Mouse (Mus musculus): ENCODE data around the gene Syt17. TPM values are rescaled to one million over a fixed set of nuclear protein-coding genes. Genes with fewer than 3 reads are reported as not detected.
A peak's percentile ranks its signal among the peaks of the same experiment; 100 is the strongest.

Gene Syt17
- polyA plus RNA-seq, 1 experiment from 2014 or later: 3.4 TPM

DNA sequence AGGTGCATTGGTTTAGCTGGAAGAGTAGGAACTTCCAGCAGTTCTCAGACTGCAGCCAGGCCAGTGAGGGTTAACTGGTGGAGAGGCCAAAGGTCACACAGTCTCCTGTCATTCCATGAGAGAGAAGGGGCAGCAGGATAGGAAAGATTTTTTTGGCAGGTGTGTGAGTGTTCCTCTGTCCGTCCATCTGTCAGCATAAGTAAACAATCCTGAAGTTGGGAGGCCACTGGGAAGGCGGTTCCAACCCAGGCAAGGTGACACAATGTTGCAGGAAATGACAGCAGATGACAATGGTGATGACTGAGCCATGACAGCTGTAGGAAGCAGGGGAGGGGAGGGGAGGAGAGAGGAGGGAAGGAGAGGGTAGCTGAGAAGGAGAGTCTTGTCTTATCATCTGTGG lies 4.9 kb upstream of the Syt17 start:
- peaks cover 11% of the 10 kb centered on the region for H3K4me1 ChIP-seq
- H3K27ac ChIP-seq: no peak overlapping the region
- H3K27me3 ChIP-seq: peaks cover 7% of the 10 kb centered on the region; the same call in 1 of the 2 replicates
- H3K9ac ChIP-seq: no peak overlapping the region
- no peak overlapping the region for H3K4me3 ChIP-seq
- no peaks in the 10 kb centered on the region for H3K9me3 ChIP-seq
- 12% methylated on average over 2 of the region's 2 CpGs for WGBS
- H3K36me3 ChIP-seq: no peaks in the 10 kb centered on the region
- no peak for ATAC-seq (ENCODE audit: borderline replicate concordance, extremely low read depth, low FRiP score, low TSS enrichment)
- H3K4me2 ChIP-seq: no peak overlapping the region

DNA sequence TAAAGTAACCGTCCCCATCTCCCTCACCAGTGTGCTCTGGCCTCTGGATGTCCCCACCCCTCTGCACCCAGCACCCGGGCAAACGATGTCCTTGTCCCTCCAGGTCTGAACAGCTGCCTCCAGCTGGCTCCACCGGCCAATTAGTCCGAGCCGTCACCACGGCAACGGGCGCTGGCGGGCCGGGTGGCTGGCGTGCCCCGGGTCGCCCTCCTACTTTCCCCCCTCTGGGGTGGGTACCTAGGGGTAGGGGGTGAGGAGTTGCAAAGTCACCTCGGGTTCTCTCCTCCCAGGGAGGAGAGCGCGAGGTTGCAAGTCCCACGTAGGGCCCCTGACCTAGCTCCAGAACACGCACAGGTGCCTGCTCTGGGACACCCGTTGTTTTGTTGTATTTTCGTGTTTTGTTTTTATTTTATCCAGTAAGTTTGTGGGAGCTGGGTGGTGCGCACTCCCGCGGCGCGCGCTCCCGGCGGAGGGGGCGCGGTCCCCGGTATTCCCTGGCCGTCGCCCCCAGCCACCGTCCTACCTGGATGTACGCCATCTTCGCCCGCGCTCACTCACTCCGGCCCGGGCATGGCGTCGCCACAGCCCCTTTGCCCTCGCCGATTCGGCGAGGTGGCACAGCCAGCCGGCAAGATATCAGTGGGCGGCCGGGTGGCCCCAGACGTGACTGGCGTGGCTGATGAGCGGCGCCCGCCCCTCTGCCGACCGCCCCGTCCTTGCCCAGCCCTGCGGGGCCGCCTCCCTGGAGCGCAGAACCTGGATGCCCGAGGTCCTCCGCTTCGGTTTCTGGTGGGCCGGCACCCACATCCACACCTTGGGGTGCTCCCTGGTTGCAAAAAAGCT lies 510 bp downstream of the Syt17 start:
- no peak overlapping the region for H3K27ac ChIP-seq
- peak; percentile 60; the same call in 1 of the 2 replicates for ATAC-seq (ENCODE audit: borderline replicate concordance, extremely low read depth, low FRiP score, low TSS enrichment)
- no peaks in the 10 kb centered on the region for H3K9me3 ChIP-seq
- peaks cover 23% of the 10 kb centered on the region for H3K4me1 ChIP-seq
- H3K36me3 ChIP-seq: no peaks in the 10 kb centered on the region
- peaks cover 43% of the 10 kb centered on the region for H3K27me3 ChIP-seq
- peak overlapping the region; percentile 59 for H3K4me3 ChIP-seq
- under 1% methylated on average over 63 of the region's 65 CpGs for WGBS
- peak overlapping the region; percentile 98 for H3K4me2 ChIP-seq
- peak overlapping the region; percentile 47 for H3K9ac ChIP-seq

DNA sequence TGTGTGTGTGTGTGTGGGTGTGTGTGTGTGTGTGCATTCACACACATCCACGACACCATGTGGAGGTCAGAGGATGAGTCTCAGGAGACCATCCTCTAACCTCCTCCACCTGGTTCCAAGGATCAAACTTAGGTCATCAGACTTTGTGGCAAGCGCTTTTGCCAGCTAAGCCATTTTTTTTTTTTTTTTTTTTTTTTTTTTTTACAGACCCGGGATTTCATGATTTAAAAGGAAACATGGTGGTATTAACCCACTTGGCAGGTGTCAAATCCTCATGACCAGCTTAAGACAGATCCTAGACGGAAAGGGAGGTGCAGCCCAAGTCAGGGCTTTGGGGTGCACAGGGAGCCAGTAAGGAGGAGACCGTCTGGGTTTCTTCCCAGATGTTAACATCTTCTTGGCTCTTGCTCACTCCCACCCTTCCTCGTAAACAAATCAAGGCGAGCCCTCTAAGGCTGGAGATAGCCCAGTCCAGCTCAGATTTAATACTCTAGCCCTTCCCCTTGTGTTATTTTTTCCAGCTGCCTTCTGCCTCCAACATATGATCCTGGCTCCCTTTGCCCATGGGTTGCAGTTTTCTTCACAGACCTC lies 4.0 kb downstream of the Syt17 start:
- Histone ChIP-seq H3K36me3 (no peaks in the 10 kb centered on the region), H3K4me3 (no peak overlapping the region), H3K9me3 (no peaks in the 10 kb centered on the region), H3K27me3 (peaks cover 43% of the 10 kb centered on the region), H3K27ac (no peak overlapping the region), H3K4me2 (no peak overlapping the region), H3K4me1 (peaks cover 23% of the 10 kb centered on the region), H3K9ac (no peak overlapping the region)
- 45% methylated on average over 7 of the region's 7 CpGs for WGBS
- no peak for ATAC-seq (ENCODE audit: borderline replicate concordance, extremely low read depth, low FRiP score, low TSS enrichment)

DNA sequence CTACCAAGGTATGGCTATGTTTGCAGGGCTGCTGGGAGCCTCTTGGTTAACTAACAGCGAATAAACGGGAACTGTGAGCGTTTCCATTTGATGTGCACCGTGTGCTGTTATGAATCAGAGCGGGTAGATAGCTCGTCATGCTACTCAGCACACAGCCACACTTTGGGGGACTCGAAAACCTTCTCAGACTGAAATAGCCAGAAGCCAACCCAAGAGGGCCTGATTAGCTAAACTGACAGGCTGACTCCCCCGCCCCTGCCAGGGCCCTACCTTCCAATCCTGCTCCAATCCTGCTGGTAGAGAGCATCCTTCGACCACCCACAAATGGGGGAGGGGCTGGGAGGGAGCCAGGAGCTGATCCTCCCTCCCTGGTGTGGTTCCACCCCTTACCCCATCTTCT lies 4.7 kb downstream of the Syt17 start:
- WGBS: 7% methylated on average over 9 of the region's 9 CpGs
- Histone ChIP-seq H3K27me3 (peaks cover 41% of the 10 kb centered on the region), H3K9me3 (no peaks in the 10 kb centered on the region), H3K36me3 (no peaks in the 10 kb centered on the region), H3K4me2 (no peak overlapping the region), H3K9ac (no peak overlapping the region), H3K4me1 (peaks cover 20% of the 10 kb centered on the region), H3K4me3 (no peak overlapping the region), H3K27ac (no peak overlapping the region)
- no peak for ATAC-seq (ENCODE audit: borderline replicate concordance, extremely low read depth, low FRiP score, low TSS enrichment)

DNA sequence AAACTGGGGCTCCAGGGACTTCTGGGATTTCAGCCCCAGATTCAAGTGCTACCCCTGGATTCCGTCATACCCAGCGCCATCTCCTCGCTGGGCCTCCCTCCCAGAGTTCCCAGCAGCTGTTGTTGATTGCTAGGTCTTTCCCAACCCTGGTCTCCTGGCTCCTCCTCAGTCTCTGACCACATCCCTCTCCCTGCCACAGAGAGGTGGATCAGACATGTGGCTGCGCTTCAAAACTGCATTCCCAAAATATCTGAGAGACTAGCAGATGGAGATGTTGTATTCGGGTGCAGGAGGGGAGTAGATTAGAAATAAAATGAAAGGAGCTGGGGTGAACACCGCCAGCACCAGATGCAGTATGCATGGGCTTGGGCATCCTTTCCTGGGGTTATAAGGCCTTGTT lies 6.5 kb downstream of the Syt17 start:
- no peaks in the 10 kb centered on the region for H3K9me3 ChIP-seq
- no peak overlapping the region for H3K27ac ChIP-seq
- no peak overlapping the region for H3K4me3 ChIP-seq
- H3K4me2 ChIP-seq: no peak overlapping the region
- H3K9ac ChIP-seq: no peak overlapping the region
- WGBS: 79% methylated on average over 6 of the region's 6 CpGs
- H3K4me1 ChIP-seq: peaks cover 3% of the 10 kb centered on the region; the same call in 1 of the 2 replicates
- no peaks in the 10 kb centered on the region for H3K36me3 ChIP-seq
- ATAC-seq (ENCODE audit: borderline replicate concordance, extremely low read depth, low FRiP score, low TSS enrichment): no peak
- peaks cover 24% of the 10 kb centered on the region for H3K27me3 ChIP-seq

DNA sequence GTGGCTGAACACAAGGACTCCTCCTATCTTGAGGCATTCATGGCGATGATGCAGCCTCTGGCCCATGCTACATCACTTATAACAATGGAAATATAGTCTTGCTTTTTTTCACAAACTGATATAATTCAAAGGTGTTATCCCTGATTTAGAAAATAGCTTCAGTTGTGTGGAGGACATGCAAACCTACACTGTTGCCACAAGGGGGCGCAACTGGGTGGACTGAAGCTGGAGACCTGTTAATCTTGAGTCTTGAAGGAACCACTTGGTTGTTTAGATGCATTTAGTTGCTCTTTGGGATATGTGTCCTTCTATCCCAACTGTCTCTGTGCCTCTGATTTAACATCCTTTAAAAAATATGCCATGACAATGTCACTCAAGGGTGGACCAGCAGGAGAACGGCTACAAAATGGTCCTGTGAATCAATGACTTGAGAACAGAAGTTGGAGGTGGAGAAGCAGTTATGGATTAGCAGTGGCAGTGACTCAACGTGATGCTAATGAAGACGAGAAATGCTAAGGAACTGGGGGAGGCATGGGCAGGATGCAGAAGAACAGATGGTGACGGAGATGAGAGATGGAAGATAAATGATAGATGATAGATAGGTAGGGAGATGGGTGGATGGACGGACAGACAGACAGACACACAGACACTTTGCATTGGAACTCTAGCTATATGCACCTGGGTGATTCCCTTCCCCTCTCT lies 10.8 kb downstream of the Syt17 start:
- H3K36me3 ChIP-seq: no peaks in the 10 kb centered on the region
- no peak overlapping the region for H3K27ac ChIP-seq
- no peak overlapping the region for H3K4me2 ChIP-seq
- no peak overlapping the region for H3K9ac ChIP-seq
- H3K27me3 ChIP-seq: no peaks in the 10 kb centered on the region
- WGBS: 58% methylated on average over 7 of the region's 7 CpGs
- no peak overlapping the region for H3K4me3 ChIP-seq
- H3K4me1 ChIP-seq: no peaks in the 10 kb centered on the region
- ATAC-seq (ENCODE audit: borderline replicate concordance, extremely low read depth, low FRiP score, low TSS enrichment): no peak
- H3K9me3 ChIP-seq: no peaks in the 10 kb centered on the region

DNA sequence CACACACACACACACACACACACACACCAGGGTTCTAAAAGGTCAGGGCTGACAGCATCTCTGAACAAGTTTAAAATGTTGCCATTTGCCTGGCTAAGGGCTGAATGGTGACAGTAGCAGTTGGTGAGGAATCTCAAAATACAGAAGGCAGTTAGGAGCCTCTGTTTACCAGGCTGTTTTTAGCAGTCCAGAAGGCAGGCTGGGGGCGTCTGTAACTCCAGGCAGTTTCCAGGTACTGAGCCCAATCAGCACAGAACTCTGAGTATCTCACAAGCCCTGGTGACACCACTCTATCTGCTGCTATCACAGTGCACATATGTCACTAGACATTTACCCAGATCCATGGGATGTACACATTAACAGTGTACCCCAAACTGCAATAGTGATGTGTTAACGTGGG lies 19.1 kb downstream of the Syt17 start:
- ATAC-seq (ENCODE audit: borderline replicate concordance, extremely low read depth, low FRiP score, low TSS enrichment): no peak
- Histone ChIP-seq H3K9ac (no peak overlapping the region), H3K36me3 (no peaks in the 10 kb centered on the region), H3K4me2 (no peak overlapping the region), H3K27me3 (no peaks in the 10 kb centered on the region), H3K4me1 (no peaks in the 10 kb centered on the region), H3K27ac (no peak overlapping the region), H3K9me3 (no peaks in the 10 kb centered on the region), H3K4me3 (no peak overlapping the region)
- WGBS: 82% methylated on average over 2 of the region's 2 CpGs

DNA sequence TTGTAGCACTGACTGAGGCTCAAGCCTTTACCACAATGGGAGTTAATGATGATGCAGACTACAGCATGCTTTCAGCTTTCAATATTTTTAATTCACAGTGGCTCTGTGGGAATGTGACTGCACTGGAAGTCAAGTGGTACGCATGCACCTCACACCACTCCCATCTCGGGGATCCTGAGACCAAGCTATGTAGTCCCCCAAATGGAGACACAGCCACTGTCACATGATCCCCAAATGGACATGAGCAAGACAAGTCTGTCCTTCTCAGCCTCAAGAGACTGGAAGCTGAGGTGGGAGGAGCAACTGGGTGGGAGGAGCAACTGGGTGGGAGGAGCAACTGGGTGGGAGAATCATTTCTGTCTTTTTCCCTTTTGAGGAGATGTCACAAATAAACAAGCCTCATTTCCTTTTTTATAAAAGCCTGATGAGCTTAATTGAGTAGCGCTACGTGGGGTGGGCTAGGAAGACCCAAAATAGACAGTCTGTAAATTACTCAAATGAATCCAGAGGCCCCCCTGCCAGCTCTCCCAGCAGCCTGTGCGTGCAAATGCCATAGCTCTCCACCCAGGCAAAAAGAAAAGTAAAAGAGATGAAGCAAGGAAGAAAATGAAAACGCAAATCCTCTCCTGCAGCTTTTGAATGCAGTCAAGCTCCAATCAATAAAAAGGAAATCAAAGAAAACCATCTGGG lies 28.4 kb downstream of the Syt17 start:
- no peak overlapping the region for H3K27ac ChIP-seq
- no peak overlapping the region for H3K9ac ChIP-seq
- H3K9me3 ChIP-seq: no peaks in the 10 kb centered on the region
- 59% methylated on average over 6 of the region's 6 CpGs for whole genome bisulfite sequencing
- H3K27me3 ChIP-seq: no peaks in the 10 kb centered on the region
- no peak overlapping the region for H3K4me3 ChIP-seq
- no peak for ATAC-seq (ENCODE audit: borderline replicate concordance, extremely low read depth, low FRiP score, low TSS enrichment)
- H3K4me2 ChIP-seq: no peak overlapping the region
- no peaks in the 10 kb centered on the region for H3K36me3 ChIP-seq
- H3K4me1 ChIP-seq: no peaks in the 10 kb centered on the region

DNA sequence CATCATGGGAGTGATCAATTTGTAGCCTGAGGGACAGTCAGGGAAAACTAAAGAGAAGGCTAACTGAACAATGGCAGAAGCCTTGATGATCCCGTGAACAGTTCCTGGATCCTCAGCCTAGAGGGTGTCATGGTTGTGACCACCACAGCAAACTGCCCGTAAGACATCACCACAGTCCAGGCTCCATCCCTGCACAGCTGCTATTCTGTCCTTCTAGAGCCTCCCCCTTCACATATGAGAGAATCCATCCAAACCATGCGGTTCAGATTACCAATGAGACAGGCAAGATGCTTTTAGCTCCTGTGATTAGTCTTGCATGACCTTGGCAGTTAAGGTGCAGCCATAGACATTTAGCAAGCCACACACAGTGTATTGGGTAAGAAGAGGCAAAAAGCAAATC lies 33.8 kb downstream of the Syt17 start:
- H3K4me2 ChIP-seq: no peak overlapping the region
- no peaks in the 10 kb centered on the region for H3K27me3 ChIP-seq
- H3K4me1 ChIP-seq: no peaks in the 10 kb centered on the region
- H3K27ac ChIP-seq: no peak overlapping the region
- H3K4me3 ChIP-seq: no peak overlapping the region
- H3K9ac ChIP-seq: no peak overlapping the region
- no peak for ATAC-seq (ENCODE audit: borderline replicate concordance, extremely low read depth, low FRiP score, low TSS enrichment)
- 87% methylated on average over 3 of the region's 3 CpGs for WGBS
- no peaks in the 10 kb centered on the region for H3K36me3 ChIP-seq
- no peaks in the 10 kb centered on the region for H3K9me3 ChIP-seq

DNA sequence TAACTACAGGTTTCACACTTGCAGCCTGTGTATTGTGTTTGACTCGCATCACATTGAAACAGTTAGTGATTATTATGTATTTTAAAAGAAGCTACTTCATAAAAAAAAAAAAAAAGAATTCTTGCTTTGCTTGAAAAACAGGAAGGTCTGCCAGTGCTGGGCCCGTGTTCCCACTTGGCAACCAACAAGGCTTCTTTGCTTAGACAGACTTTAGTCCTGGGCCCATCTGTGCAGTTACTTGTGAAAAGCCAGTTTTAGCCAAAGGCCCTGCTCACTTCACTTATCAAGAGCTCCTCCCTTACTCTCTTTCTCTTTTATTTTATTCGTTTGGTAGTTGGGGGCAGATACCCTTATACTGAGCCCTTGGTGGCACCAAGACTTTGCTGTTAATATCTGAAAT lies 36.1 kb downstream of the Syt17 start:
- H3K27ac ChIP-seq: no peak overlapping the region
- no peak overlapping the region for H3K4me3 ChIP-seq
- H3K9me3 ChIP-seq: no peaks in the 10 kb centered on the region
- no peaks in the 10 kb centered on the region for H3K27me3 ChIP-seq
- 69% methylated on average over 3 of the region's 3 CpGs for WGBS
- no peak overlapping the region for H3K9ac ChIP-seq
- no peak overlapping the region for H3K4me2 ChIP-seq
- no peaks in the 10 kb centered on the region for H3K36me3 ChIP-seq
- ATAC-seq (ENCODE audit: borderline replicate concordance, extremely low read depth, low FRiP score, low TSS enrichment): no peak
- H3K4me1 ChIP-seq: no peaks in the 10 kb centered on the region

DNA sequence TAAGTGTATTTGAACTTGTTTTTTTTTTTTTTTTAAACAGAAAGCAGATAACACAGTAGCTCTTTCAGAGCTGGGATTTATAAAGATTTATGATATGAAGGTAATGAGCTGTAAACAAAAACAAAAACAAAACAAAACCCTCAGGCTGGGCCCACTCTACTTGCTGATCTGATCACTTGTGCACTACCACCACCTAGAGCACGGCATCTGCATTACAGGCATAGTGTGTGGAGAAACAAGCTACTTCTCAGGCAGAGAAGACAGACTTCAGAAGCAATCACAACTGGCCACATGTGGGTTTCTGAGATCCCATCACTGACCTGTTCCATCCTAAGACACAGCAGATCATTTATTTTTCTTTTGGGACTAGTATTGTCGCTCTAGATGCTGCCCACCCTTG lies 38.6 kb downstream of the Syt17 start:
- no peak overlapping the region for H3K4me3 ChIP-seq
- no peak overlapping the region for H3K9ac ChIP-seq
- H3K27me3 ChIP-seq: no peaks in the 10 kb centered on the region
- H3K9me3 ChIP-seq: no peaks in the 10 kb centered on the region
- no peaks in the 10 kb centered on the region for H3K4me1 ChIP-seq
- no peak for ATAC-seq (ENCODE audit: borderline replicate concordance, extremely low read depth, low FRiP score, low TSS enrichment)
- no peak overlapping the region for H3K27ac ChIP-seq
- 29% methylated on average over 2 of the region's 2 CpGs for WGBS
- H3K4me2 ChIP-seq: no peak overlapping the region
- no peaks in the 10 kb centered on the region for H3K36me3 ChIP-seq

DNA sequence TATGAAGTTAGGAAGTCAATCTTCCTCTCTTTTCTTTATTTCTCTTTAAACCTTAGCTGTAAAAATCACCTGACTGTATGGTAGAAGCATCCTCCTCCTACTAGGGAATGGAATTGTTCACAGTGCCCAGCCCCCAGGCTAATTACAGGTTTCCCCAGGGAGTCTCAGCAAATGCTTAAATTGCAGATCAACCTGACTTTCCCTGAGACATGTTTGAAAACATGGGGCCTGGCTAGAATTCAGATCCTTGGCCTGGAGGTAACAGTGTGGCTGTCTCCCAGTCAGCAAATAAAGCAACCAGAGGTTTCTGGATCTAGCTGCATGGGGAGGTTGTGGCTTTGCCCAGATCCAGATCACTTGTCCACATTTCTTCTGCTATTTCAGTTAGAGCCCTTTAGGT lies 42.8 kb downstream of the Syt17 start:
- Histone ChIP-seq H3K27me3 (no peaks in the 10 kb centered on the region), H3K9me3 (no peaks in the 10 kb centered on the region), H3K4me2 (no peak overlapping the region), H3K27ac (no peak overlapping the region), H3K9ac (no peak overlapping the region), H3K36me3 (no peaks in the 10 kb centered on the region), H3K4me1 (no peaks in the 10 kb centered on the region), H3K4me3 (no peak overlapping the region)
- no peak for ATAC-seq (ENCODE audit: borderline replicate concordance, extremely low read depth, low FRiP score, low TSS enrichment)
